In genomic region chr15:99855119-99855518, GRCm38 (mm10) we compare ENCODE assay signal across 25 mouse cellular contexts. TPM values are rescaled to one million over a fixed set of nuclear protein-coding genes. Genes with fewer than 3 reads are reported as not detected.
DNase-seq lines count a peak whose midpoint lies in the region; ATAC-seq and TF ChIP-seq lines count a peak whose summit lies in the region.
"Had no signal": no experiment of that assay in that cellular context is flagged by ENCODE, and none has a peak within 500 bp of the region (broad histone marks: within the 10 kb centered on the region; RNA-seq: fewer than 3 reads in every experiment).

No protein-coding gene starts in this region.

- H3K27ac ChIP-seq in embryonic facial prominence, embryonic 13.5 days = peak overlapping the region; percentile 5; the same call in 1 of the 2 replicates
- no peak overlapping the region for H3K27ac ChIP-seq in embryonic facial prominence, embryonic 10.5 days (replicated peaks)
- peak overlapping the region; percentile 42 for H3K27ac ChIP-seq in kidney, adult 2 months (ENCODE audit: insufficient read depth, low read depth, low read length)
- no peak overlapping the region for H3K27ac ChIP-seq in midbrain, embryonic 11.5 days (ENCODE audit: low read depth, low read length)
- no peak overlapping the region for H3K27ac ChIP-seq in midbrain, embryonic 15.5 days
- H3K27ac ChIP-seq: embryonic facial prominence, embryonic 15.5 days; heart, embryonic 15.5 days; hindbrain, embryonic 15.5 days; intestine, embryonic 15.5 days; liver, embryonic 13.5 days; neural tube, embryonic 12.5 days had no signal

- H3K4me2 ChIP-seq in embryonic facial prominence, embryonic 13.5 days = no peak overlapping the region
- H3K4me2 ChIP-seq in midbrain, embryonic 11.5 days = no peak overlapping the region
- H3K4me2 ChIP-seq in midbrain, embryonic 15.5 days = no peak overlapping the region
- H3K4me2 ChIP-seq: embryonic facial prominence, embryonic 15.5 days; heart, embryonic 15.5 days; hindbrain, embryonic 15.5 days; intestine, embryonic 15.5 days; liver, embryonic 13.5 days; lung, embryonic 14.5 days; neural tube, embryonic 12.5 days had no signal

- DNase-seq in embryonic facial prominence, embryonic 10.5 days (ENCODE audit: low spot score) = no peak
- DNase-seq in kidney, adult 2 months = no peak
- no peak for DNase-seq in kidney, adult 8-10 months
- DNase-seq in midbrain, embryonic 11.5 days (ENCODE audit: low spot score, missing footprints) = peak; percentile 49
- DNase-seq in adrenal gland, postnatal 36 days = no peak
- DNase-seq in yolk sac, embryonic 10.5 days (ENCODE audit: low spot score) = no peak
- DNase-seq: adrenal gland, postnatal 14 days; cerebellum, adult 11-12 months; cerebellum, postnatal 14 days; gastrocnemius, postnatal 25 days; heart, postnatal 4 days; left cerebral cortex, postnatal 4 days; liver, embryonic 13.5 days; lung, embryonic 14.5 days; midbrain, embryonic 14.5 days; retina, postnatal 1 day; right cerebral cortex, postnatal 25 days had no signal

- ATAC-seq in embryonic facial prominence, embryonic 13.5 days (ENCODE audit: insufficient number of reproducible peaks, insufficient read depth, low FRiP score, low TSS enrichment, low read depth) = no peak
- ATAC-seq in midbrain, embryonic 11.5 days (ENCODE audit: low FRiP score) = no peak
- ATAC-seq in midbrain, embryonic 15.5 days (replicated peaks) = no peak
- ATAC-seq: intestine, embryonic 15.5 days had no signal

- H3K9ac ChIP-seq in embryonic facial prominence, embryonic 13.5 days = no peak overlapping the region
- no peak overlapping the region for H3K9ac ChIP-seq in midbrain, embryonic 11.5 days (ENCODE audit: low read length)
- H3K9ac ChIP-seq in midbrain, embryonic 15.5 days = no peak overlapping the region
- H3K9ac ChIP-seq: embryonic facial prominence, embryonic 15.5 days; heart, embryonic 15.5 days; hindbrain, embryonic 15.5 days; intestine, embryonic 15.5 days; liver, embryonic 13.5 days; lung, embryonic 14.5 days; neural tube, embryonic 12.5 days had no signal

- H3K27me3 ChIP-seq in embryonic facial prominence, embryonic 13.5 days = no peaks in the 10 kb centered on the region
- no peaks in the 10 kb centered on the region for H3K27me3 ChIP-seq in embryonic facial prominence, embryonic 10.5 days (replicated peaks; ENCODE audit: low read depth, poor library complexity, severe bottlenecking)
- H3K27me3 ChIP-seq in kidney, adult 2 months (replicated peaks; ENCODE audit: control insufficient read depth, insufficient read depth, low read length) = no peaks in the 10 kb centered on the region
- H3K27me3 ChIP-seq in midbrain, embryonic 11.5 days (ENCODE audit: control insufficient read depth, insufficient read depth, low read length) = no peaks in the 10 kb centered on the region
- H3K27me3 ChIP-seq in midbrain, embryonic 15.5 days (replicated peaks) = no peaks in the 10 kb centered on the region
- H3K27me3 ChIP-seq: embryonic facial prominence, embryonic 15.5 days; heart, embryonic 15.5 days; hindbrain, embryonic 15.5 days; intestine, embryonic 15.5 days; liver, embryonic 13.5 days; neural tube, embryonic 12.5 days had no signal

- no peak for TF ChIP-seq CTCF in kidney, adult 2 months (conservative IDR thresholded peaks at IDR 0.05; ENCODE audit: insufficient read depth, insufficient read length, low read depth, low read length)

- WGBS in embryonic facial prominence, embryonic 13.5 days = 39% methylated on average over 3 of the region's 3 CpGs
- WGBS in embryonic facial prominence, embryonic 10.5 days = 39% methylated on average over 3 of the region's 3 CpGs
- 50% methylated on average over 3 of the region's 3 CpGs for WGBS in kidney, adult 2 months
- WGBS in midbrain, embryonic 11.5 days = 80% methylated on average over 3 of the region's 3 CpGs
- 61% methylated on average over 3 of the region's 3 CpGs for WGBS in midbrain, embryonic 15.5 days

- TF ChIP-seq POLR2A in kidney, adult 2 months (IDR thresholded peaks at IDR 0.05; ENCODE audit: low read depth, low read length) = no peak

- H3K4me3 ChIP-seq in embryonic facial prominence, embryonic 13.5 days = no peak overlapping the region
- H3K4me3 ChIP-seq in embryonic facial prominence, embryonic 10.5 days = no peak overlapping the region
- no peak overlapping the region for H3K4me3 ChIP-seq in kidney, adult 2 months (ENCODE audit: insufficient read depth, low read depth, low read length)
- no peak overlapping the region for H3K4me3 ChIP-seq in midbrain, embryonic 11.5 days (ENCODE audit: low read depth, low read length)
- H3K4me3 ChIP-seq in midbrain, embryonic 15.5 days = no peak overlapping the region
- H3K4me3 ChIP-seq: embryonic facial prominence, embryonic 15.5 days; heart, embryonic 15.5 days; hindbrain, embryonic 15.5 days; intestine, embryonic 15.5 days; liver, embryonic 13.5 days; megakaryocyte, embryonic 14.5 days; neural tube, embryonic 12.5 days had no signal

- peaks cover 19% of the 10 kb centered on the region for H3K4me1 ChIP-seq in embryonic facial prominence, embryonic 13.5 days
- peaks cover 26% of the 10 kb centered on the region for H3K4me1 ChIP-seq in embryonic facial prominence, embryonic 10.5 days
- peaks cover 18% of the 10 kb centered on the region for H3K4me1 ChIP-seq in kidney, adult 2 months (ENCODE audit: control insufficient read depth, insufficient read depth, low read length)
- peaks cover 7% of the 10 kb centered on the region for H3K4me1 ChIP-seq in midbrain, embryonic 11.5 days (ENCODE audit: control insufficient read depth, insufficient read depth, low read length)
- H3K4me1 ChIP-seq in midbrain, embryonic 15.5 days = peaks cover 8% of the 10 kb centered on the region
- H3K4me1 ChIP-seq: heart, embryonic 15.5 days; megakaryocyte, embryonic 14.5 days had no signal

- no peaks in the 10 kb centered on the region for H3K36me3 ChIP-seq in embryonic facial prominence, embryonic 13.5 days
- no peaks in the 10 kb centered on the region for H3K36me3 ChIP-seq in embryonic facial prominence, embryonic 10.5 days (replicated peaks)
- H3K36me3 ChIP-seq in kidney, adult 2 months (ENCODE audit: control insufficient read depth, insufficient read depth, low read length) = no peaks in the 10 kb centered on the region
- no peaks in the 10 kb centered on the region for H3K36me3 ChIP-seq in midbrain, embryonic 11.5 days (ENCODE audit: control insufficient read depth, insufficient read depth, low read length)
- no peaks in the 10 kb centered on the region for H3K36me3 ChIP-seq in midbrain, embryonic 15.5 days (replicated peaks)
- H3K36me3 ChIP-seq: embryonic facial prominence, embryonic 15.5 days; heart, embryonic 15.5 days; hindbrain, embryonic 15.5 days; intestine, embryonic 15.5 days; liver, embryonic 13.5 days; neural tube, embryonic 12.5 days had no signal

- no peaks in the 10 kb centered on the region for H3K9me3 ChIP-seq in embryonic facial prominence, embryonic 13.5 days
- H3K9me3 ChIP-seq in embryonic facial prominence, embryonic 10.5 days = no peaks in the 10 kb centered on the region
- H3K9me3 ChIP-seq in midbrain, embryonic 11.5 days (ENCODE audit: control insufficient read depth, low read length) = no peaks in the 10 kb centered on the region
- H3K9me3 ChIP-seq in midbrain, embryonic 15.5 days = no peaks in the 10 kb centered on the region
- H3K9me3 ChIP-seq: embryonic facial prominence, embryonic 15.5 days; heart, embryonic 15.5 days; hindbrain, embryonic 15.5 days; intestine, embryonic 15.5 days; liver, embryonic 13.5 days; neural tube, embryonic 12.5 days had no signal

RNA-seq across cellular contexts. Expression of gene Lima1, which starts 20.1 kb away (rescaled TPM):
- 98.4 and 105 TPM in 2 replicates for polyA plus RNA-seq in embryonic facial prominence, embryonic 13.5 days (2015; fragmentation: Nextera tagmentation; extraction: Ambion mirVana)
- polyA plus RNA-seq in embryonic facial prominence, embryonic 10.5 days (2016; fragmentation: Nextera tagmentation; extraction: Ambion mirVana) = 62.3 and 65.4 TPM in 2 replicates
- 29.9 and 32.7 TPM in 2 replicates for polyA plus RNA-seq in kidney, adult 2 months (2012; rRNA removed)
- 22.0 and 25.9 TPM in 2 replicates for polyA plus RNA-seq in midbrain, embryonic 11.5 days (2014; fragmentation: Nextera tagmentation; extraction: Ambion mirVana)
- polyA plus RNA-seq in midbrain, embryonic 15.5 days (2015; fragmentation: Nextera tagmentation; extraction: Ambion mirVana) = 13.9 and 14.2 TPM in 2 replicates
- total RNA-seq in adrenal gland, postnatal 36 days (2021) = 10 to 100 TPM; 42.1 to 43.0 TPM

Comparison
In these comparisons a context has a peak if more than half of its experiments do, and no peak if none do; other contexts are left out.
1. H3K27ac ChIP-seq: peak in embryonic facial prominence, embryonic 13.5 days (single experiment) and kidney, adult 2 months (single experiment); none in embryonic facial prominence, embryonic 10.5 days (single experiment), midbrain, embryonic 11.5 days (single experiment) and midbrain, embryonic 15.5 days (single experiment).